Mouse (Mus musculus) neural tube, embryonic 11.5 days (tissue): ENCODE results near the gene Ppp1r21. TPM values are rescaled to one million over a fixed set of nuclear protein-coding genes. Genes with fewer than 3 reads are reported as not detected.

Experiments used
- ATAC-seq: fragments of 200-750 bp; cut with Nextera tagmentation; 2 replicates; pipeline ENCODE4 v1.8.0; 2017; ENCODE audit warnings: moderate number of reproducible peaks, mild to moderate bottlenecking, moderate TSS enrichment, moderate library complexity; ENCODE audit not compliant: insufficient read depth, low FRiP score, low TSS enrichment
- DNase-seq: peaks from one replicate; pipeline ENCODE4 v3.0.0-alpha.2; 2015; ENCODE audit warnings: low spot score
- H3K27ac ChIP-seq: fragments of 300-500 bp; sonication (generic); 2 replicates; pipeline ENCODE4 v1.5.1; 2014; ENCODE audit warnings: low read depth, mild to moderate bottlenecking, low read length
- H3K27me3 ChIP-seq: fragments of 300-500 bp; sonication (generic); 2 replicates; pipeline ENCODE4 v1.6.1; 2014; ENCODE audit warnings: mild to moderate bottlenecking, low read length, mixed read lengths; ENCODE audit not compliant: control insufficient read depth, insufficient read depth
- H3K36me3 ChIP-seq: fragments of 300-500 bp; sonication (generic); 2 replicates; pipeline ENCODE4 v1.6.1; 2014; ENCODE audit warnings: mild to moderate bottlenecking, low read length, moderate library complexity, mixed read lengths; ENCODE audit not compliant: control insufficient read depth, insufficient read depth
- H3K4me1 ChIP-seq: fragments of 300-500 bp; sonication (generic); 2 replicates; pipeline ENCODE4 v1.6.1; 2014; ENCODE audit warnings: low read length, mixed read lengths; ENCODE audit not compliant: control insufficient read depth, insufficient read depth
- H3K4me2 ChIP-seq: fragments of 300-500 bp; sonication (generic); 2 replicates; pipeline ENCODE4 v1.6.1; 2014; ENCODE audit warnings: low read depth, mild to moderate bottlenecking, moderate library complexity
- H3K4me3 ChIP-seq: fragments of 300-500 bp; sonication (generic); 2 replicates; pipeline ENCODE4 v1.5.1; 2014; ENCODE audit warnings: low read depth, low read length
- H3K9ac ChIP-seq: fragments of 300-500 bp; sonication (generic); 2 replicates; pipeline ENCODE4 v1.6.1; 2014; ENCODE audit warnings: mild to moderate bottlenecking, low read length
- H3K9me3 ChIP-seq: fragments of 300-500 bp; sonication (generic); 2 replicates; pipeline ENCODE4 v1.6.1; 2016; ENCODE audit warnings: low read length; ENCODE audit not compliant: control insufficient read depth
- WGBS: fragments of 180-500 bp; shearing (Covaris S2); extraction: QIAGEN DNeasy Blood & Tissue Kit; methylation state at CpG from one replicate; pipeline ENCODE4 v1.1.7; 2014; 5-methylcytosine and 5-hydroxymethylcytosine counted together
- polyA plus RNA-seq: library from polyadenylated mRNA; unstranded; fragments of >200 nt; fragmentation: Nextera tagmentation; extraction: Ambion mirVana; gene quantifications from 2 replicates; pipeline ENCODE4 v1.2.1, GENCODE M21; 2014

Ppp1r21 gene
- polyA plus RNA-seq, 1 experiment from 2014 or later = 29.3 TPM

- DNase-seq (no peak), ATAC-seq (no peak)
- Histone ChIP-seq H3K9me3 (no peaks in the 10 kb centered on the region), H3K4me3 (no peak overlapping the region), H3K36me3 (no peaks in the 10 kb centered on the region), H3K9ac (no peak overlapping the region), H3K4me1 (no peaks in the 10 kb centered on the region), H3K27ac (no peak overlapping the region), H3K27me3 (no peaks in the 10 kb centered on the region), H3K4me2 (no peak overlapping the region)
- WGBS = 100% methylated on average over 1 of the region's 1 CpGs
These were observed 84.8 kb downstream of the Ppp1r21 start for GRCm38 (mm10) chr17:88614733-88615132.

- Histone ChIP-seq H3K4me3 (no peak overlapping the region), H3K9me3 (no peaks in the 10 kb centered on the region), H3K4me1 (no peaks in the 10 kb centered on the region), H3K36me3 (no peaks in the 10 kb centered on the region), H3K4me2 (no peak overlapping the region), H3K27me3 (no peaks in the 10 kb centered on the region), H3K27ac (no peak overlapping the region), H3K9ac (no peak overlapping the region)
- ATAC-seq (no peak), DNase-seq (no peak)
- 83% methylated on average over 1 of the region's 1 CpGs for WGBS
These were observed 85.7 kb downstream of the Ppp1r21 start for GRCm38 (mm10) chr17:88615492-88616155.

GRCm38 (mm10) chr17:88620935-88621334 is 91.0 kb downstream of the Ppp1r21 start:
- DNase-seq = no peak
- H3K27ac ChIP-seq = no peak overlapping the region
- H3K9ac ChIP-seq = no peak overlapping the region
- ATAC-seq = no peak
- no peak overlapping the region for H3K4me3 ChIP-seq
- H3K27me3 ChIP-seq = no peaks in the 10 kb centered on the region
- H3K9me3 ChIP-seq = no peaks in the 10 kb centered on the region
- no peak overlapping the region for H3K4me2 ChIP-seq
- H3K4me1 ChIP-seq = no peaks in the 10 kb centered on the region
- no peaks in the 10 kb centered on the region for H3K36me3 ChIP-seq
- WGBS = 84% methylated on average over 4 of the region's 4 CpGs

- H3K4me1 ChIP-seq = peaks cover 3% of the 10 kb centered on the region; the same call in 1 of the 2 replicates
- 82% methylated on average over 3 of the region's 3 CpGs for WGBS
- no peaks in the 10 kb centered on the region for H3K27me3 ChIP-seq
- no peaks in the 10 kb centered on the region for H3K9me3 ChIP-seq
- H3K4me3 ChIP-seq = no peak overlapping the region
- ATAC-seq (no peak), DNase-seq (no peak)
- H3K4me2 ChIP-seq = no peak overlapping the region
- no peaks in the 10 kb centered on the region for H3K36me3 ChIP-seq
- H3K9ac ChIP-seq = no peak overlapping the region
- no peak overlapping the region for H3K27ac ChIP-seq
These were observed 91.5 kb downstream of the Ppp1r21 start for GRCm38 (mm10) chr17:88621374-88621773.

- WGBS = 93% methylated on average over 1 of the region's 1 CpGs
- Histone ChIP-seq H3K36me3 (no peaks in the 10 kb centered on the region), H3K4me1 (peaks cover 11% of the 10 kb centered on the region), H3K27me3 (no peaks in the 10 kb centered on the region), H3K9ac (no peak overlapping the region), H3K4me2 (no peak overlapping the region), H3K9me3 (no peaks in the 10 kb centered on the region), H3K27ac (no peak overlapping the region), H3K4me3 (no peak overlapping the region)
- no peak for DNase-seq
- ATAC-seq = no peak
These were observed 92.8 kb downstream of the Ppp1r21 start for GRCm38 (mm10) chr17:88622711-88623110.

GRCm38 (mm10) chr17:88624386-88624785 is 94.5 kb downstream of the Ppp1r21 start:
- H3K9ac ChIP-seq = no peak overlapping the region
- 90% methylated on average over 4 of the region's 4 CpGs for WGBS
- no peak overlapping the region for H3K4me2 ChIP-seq
- no peaks in the 10 kb centered on the region for H3K9me3 ChIP-seq
- H3K27ac ChIP-seq = no peak overlapping the region
- H3K27me3 ChIP-seq = no peaks in the 10 kb centered on the region
- peaks cover 13% of the 10 kb centered on the region for H3K4me1 ChIP-seq
- ATAC-seq (no peak), DNase-seq (no peak)
- H3K36me3 ChIP-seq = no peaks in the 10 kb centered on the region
- no peak overlapping the region for H3K4me3 ChIP-seq

GRCm38 (mm10) chr17:88625350-88625749 is 95.4 kb downstream of the Ppp1r21 start:
- no peak for ATAC-seq
- no peak overlapping the region for H3K9ac ChIP-seq
- no peak for DNase-seq
- 91% methylated on average over 13 of the region's 13 CpGs for WGBS
- no peak overlapping the region for H3K4me2 ChIP-seq
- no peak overlapping the region for H3K4me3 ChIP-seq
- H3K27ac ChIP-seq = peak overlapping the region; percentile 62; the same call in 1 of the 2 replicates
- H3K9me3 ChIP-seq = no peaks in the 10 kb centered on the region
- peaks cover 21% of the 10 kb centered on the region for H3K4me1 ChIP-seq
- H3K27me3 ChIP-seq = no peaks in the 10 kb centered on the region
- H3K36me3 ChIP-seq = no peaks in the 10 kb centered on the region

GRCm38 (mm10) chr17:88625931-88626330 is 96.0 kb downstream of the Ppp1r21 start:
- Histone ChIP-seq H3K27ac (peak overlapping the region; percentile 62; the same call in 1 of the 2 replicates), H3K9ac (no peak overlapping the region), H3K27me3 (no peaks in the 10 kb centered on the region), H3K4me2 (no peak overlapping the region), H3K9me3 (no peaks in the 10 kb centered on the region), H3K4me3 (no peak overlapping the region), H3K4me1 (peaks cover 22% of the 10 kb centered on the region), H3K36me3 (no peaks in the 10 kb centered on the region)
- DNase-seq = no peak
- ATAC-seq = no peak
- 48% methylated on average over 7 of the region's 7 CpGs for WGBS

GRCm38 (mm10) chr17:88626347-88626811 is 96.5 kb downstream of the Ppp1r21 start:
- DNase-seq (peak; percentile 48), ATAC-seq (no peak)
- Histone ChIP-seq H3K4me2 (no peak overlapping the region), H3K9me3 (no peaks in the 10 kb centered on the region), H3K27me3 (no peaks in the 10 kb centered on the region), H3K4me1 (peaks cover 22% of the 10 kb centered on the region), H3K27ac (peak overlapping the region; percentile 62; the same call in 1 of the 2 replicates), H3K9ac (no peak overlapping the region), H3K36me3 (no peaks in the 10 kb centered on the region), H3K4me3 (no peak overlapping the region)
- WGBS = 32% methylated on average over 7 of the region's 7 CpGs
